In genomic region chr9:35756843-35757242, GRCm38 (mm10) we compare ENCODE assay signal across 27 mouse cellular contexts. TPM values are rescaled to one million over a fixed set of nuclear protein-coding genes. Genes with fewer than 3 reads are reported as not detected.
"Had no signal": no experiment of that assay in that cellular context is flagged by ENCODE, and none has a peak within 500 bp of the region (broad histone marks: within the 10 kb centered on the region; RNA-seq: fewer than 3 reads in every experiment).

No protein-coding gene starts in this region.

- DNase-seq: cerebellum, adult 8-10 months; cerebellum, adult 9-10 months; cerebellum, adult 9-11 months; cerebellum, postnatal 10 days; cerebellum, postnatal 14 days; cerebellum, postnatal 25 days; cerebellum, postnatal 36 days; embryo, embryonic 11 days; forebrain, postnatal 0 days; gastrocnemius, adult 2 months; gastrocnemius, postnatal 10 days; gastrocnemius, postnatal 14 days; gastrocnemius, postnatal 25 days; gastrocnemius, postnatal 36 days; heart, adult 11 months; heart, adult 18-20 months; heart, adult 2 months had no signal

- ATAC-seq: forebrain, embryonic 13.5 days; forebrain, embryonic 14.5 days; forebrain, embryonic 15.5 days; forebrain, embryonic 16.5 days; forebrain, postnatal 0 days had no signal

RNA-seq across cellular contexts. Expression of gene Gm17677, which starts 16.0 kb away (rescaled TPM):
- total RNA-seq: common myeloid progenitor, adult 5-6 weeks; forebrain, postnatal 0 days; gastrocnemius, adult 18-20 months; gastrocnemius, adult 2 months; gastrocnemius, adult 8-10 months; gastrocnemius, postnatal 10 days; gastrocnemius, postnatal 14 days; gastrocnemius, postnatal 25 days; gastrocnemius, postnatal 36 days; gastrocnemius, postnatal 4 days; granulocyte monocyte progenitor cell, adult 5-6 weeks; heart, adult 18-20 months; heart, adult 2 months; heart, adult 8-10 months had no signal

RNA-seq across cellular contexts. Expression of gene Gm17727, which starts 21.1 kb away (rescaled TPM):
- total RNA-seq: common myeloid progenitor, adult 5-6 weeks; forebrain, postnatal 0 days; gastrocnemius, adult 18-20 months; gastrocnemius, adult 2 months; gastrocnemius, adult 8-10 months; gastrocnemius, postnatal 10 days; gastrocnemius, postnatal 14 days; gastrocnemius, postnatal 25 days; gastrocnemius, postnatal 36 days; gastrocnemius, postnatal 4 days; granulocyte monocyte progenitor cell, adult 5-6 weeks; heart, adult 18-20 months; heart, adult 2 months; heart, adult 8-10 months had no signal

RNA-seq across cellular contexts. Expression of gene Gm27235, which starts 33.1 kb away (rescaled TPM):
- total RNA-seq: common myeloid progenitor, adult 5-6 weeks; forebrain, postnatal 0 days; gastrocnemius, adult 18-20 months; gastrocnemius, adult 2 months; gastrocnemius, adult 8-10 months; gastrocnemius, postnatal 10 days; gastrocnemius, postnatal 14 days; gastrocnemius, postnatal 25 days; gastrocnemius, postnatal 36 days; gastrocnemius, postnatal 4 days; granulocyte monocyte progenitor cell, adult 5-6 weeks; heart, adult 18-20 months; heart, adult 2 months; heart, adult 8-10 months had no signal

RNA-seq across cellular contexts. Expression of gene D730048I06Rik, which starts 33.1 kb away (rescaled TPM):
- total RNA-seq: common myeloid progenitor, adult 5-6 weeks; forebrain, postnatal 0 days; gastrocnemius, adult 18-20 months; gastrocnemius, adult 2 months; gastrocnemius, adult 8-10 months; gastrocnemius, postnatal 10 days; gastrocnemius, postnatal 14 days; gastrocnemius, postnatal 25 days; gastrocnemius, postnatal 36 days; gastrocnemius, postnatal 4 days; granulocyte monocyte progenitor cell, adult 5-6 weeks; heart, adult 18-20 months; heart, adult 2 months; heart, adult 8-10 months had no signal
